Mouse (Mus musculus) bone marrow, adult 2 months (tissue): ENCODE measurements at regions not wholly inside any gene's neighbourhood (a gene's known extent, or its start where the extent isn't known, plus 50 kb on each side); places are given as distances from the start of the nearest gene placed in this dataset.

Experiments used
- CTCF ChIP-seq: fragments of 200-500 bp; IDR thresholded peaks from 2 replicates; pipeline ENCODE4 v1.5.1; 2011; ENCODE audit warnings: low read length, control low read depth; ENCODE audit not compliant: control insufficient read depth, insufficient read depth
- POLR2A ChIP-seq: fragments of 200-500 bp; IDR thresholded peaks from 2 replicates; pipeline ENCODE4 v1.6.1; 2011; ENCODE audit warnings: low read depth, mild to moderate bottlenecking, control low read depth, low read length, borderline replicate concordance; ENCODE audit not compliant: control insufficient read depth

DNA sequence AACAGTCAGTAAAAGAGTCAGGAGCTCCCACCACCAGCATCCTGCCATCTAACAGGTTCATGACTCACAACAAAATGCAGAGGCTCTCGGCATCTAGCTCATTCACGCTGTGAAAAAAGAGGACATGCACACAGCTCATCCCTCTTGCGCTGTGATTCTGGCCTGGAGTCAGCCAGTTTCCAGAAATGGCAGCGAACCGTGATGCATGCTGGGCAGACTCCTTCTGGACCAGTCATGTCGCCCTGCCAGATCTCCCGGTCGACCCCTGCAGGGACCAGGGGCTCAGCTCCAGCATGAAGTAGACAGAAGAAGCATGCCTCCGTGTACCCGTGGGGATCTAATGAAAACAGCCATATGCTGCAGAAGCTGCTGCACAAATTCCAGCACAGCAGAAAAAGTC, 254.6 kb downstream of the Rybp start:
- TF ChIP-seq CTCF (no peak), POLR2A (no peak)
